Mouse (Mus musculus): ENCODE measurements around the gene Gpcpd1.

DNA sequence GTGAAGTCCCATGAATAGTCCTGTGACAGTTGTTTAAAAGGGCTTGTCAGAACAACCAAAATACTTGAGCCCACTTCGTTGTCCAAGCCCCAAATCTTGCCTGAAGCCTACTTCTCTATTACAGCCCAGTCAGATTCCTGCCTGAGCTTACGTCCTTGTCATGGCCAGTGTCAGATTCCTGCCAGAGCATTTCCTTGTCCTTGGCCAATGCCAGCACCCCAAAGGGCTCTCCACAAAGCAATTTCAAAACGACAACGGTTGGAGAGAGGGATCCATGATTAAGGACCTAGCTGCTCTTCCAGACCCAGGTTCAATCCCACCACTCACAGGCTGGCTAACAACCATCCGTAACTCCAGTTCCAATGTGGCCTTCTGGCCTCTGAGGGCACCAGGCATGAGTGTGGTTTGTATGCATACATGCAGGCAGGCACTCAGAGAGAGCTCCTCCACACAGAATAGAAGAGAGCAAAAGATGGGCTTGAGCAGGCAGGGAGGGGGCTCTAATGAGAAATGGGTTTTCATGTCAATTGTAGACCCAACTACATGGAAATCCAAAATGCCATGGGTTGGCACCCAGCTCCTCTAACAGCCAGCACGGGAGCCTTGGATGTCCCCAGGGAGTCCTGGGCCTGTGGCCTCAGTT is 70.2 kb downstream of the Gpcpd1 start:
- TF ChIP-seq CTCF (IDR thresholded peaks at IDR 0.05; ENCODE audit: low read depth) (no peak), EP300 (IDR thresholded peaks at IDR 0.05; ENCODE audit: low read depth) (no peak)

Data from heart, postnatal 0 days (tissue).